Mouse (Mus musculus) liver, embryonic 12.5 days (tissue): Measurements from ENCODE around the gene Smim22. TPM values are rescaled to one million over a fixed set of nuclear protein-coding genes. Genes with fewer than 3 reads are reported as not detected.
A peak's percentile ranks its signal among the peaks of the same experiment; 100 is the strongest.

Source experiments
- ATAC-seq: fragments of 200-750 bp; cut with Nextera tagmentation; 2 replicates; pipeline ENCODE4 v1.8.0; 2017; ENCODE audit warnings: moderate number of reproducible peaks, mild to moderate bottlenecking, moderate library complexity
- H3K27ac ChIP-seq: fragments of 300-500 bp; sonication (generic); 2 replicates; pipeline ENCODE4 v1.5.1; 2016; ENCODE audit warnings: mild to moderate bottlenecking
- H3K27me3 ChIP-seq: fragments of 300-500 bp; sonication (generic); replicated peaks from 2 replicates; pipeline ENCODE4 v1.6.1; 2016; ENCODE audit warnings: mild to moderate bottlenecking, moderate library complexity
- H3K36me3 ChIP-seq: fragments of 300-500 bp; sonication (generic); 2 replicates; pipeline ENCODE4 v1.6.1; 2016; ENCODE audit warnings: mild to moderate bottlenecking, moderate library complexity
- H3K4me1 ChIP-seq: fragments of 300-500 bp; sonication (generic); 2 replicates; pipeline ENCODE4 v1.6.1; 2016
- H3K4me2 ChIP-seq: fragments of 300-500 bp; sonication (generic); 2 replicates; pipeline ENCODE4 v1.6.1; 2016; ENCODE audit warnings: mild to moderate bottlenecking, moderate library complexity
- H3K4me3 ChIP-seq: fragments of 300-500 bp; sonication (generic); 2 replicates; pipeline ENCODE4 v1.5.1; 2016; ENCODE audit warnings: mild to moderate bottlenecking, moderate library complexity
- H3K9ac ChIP-seq: fragments of 300-500 bp; sonication (generic); 2 replicates; pipeline ENCODE4 v1.6.1; 2016; ENCODE audit warnings: mild to moderate bottlenecking, moderate library complexity
- H3K9me3 ChIP-seq: fragments of 300-500 bp; sonication (generic); replicated peaks from 2 replicates; pipeline ENCODE4 v1.6.1; 2016; ENCODE audit warnings: mild to moderate bottlenecking, moderate library complexity
- WGBS: fragments of 180-500 bp; shearing (Covaris S2); methylation state at CpG from one replicate; pipeline ENCODE4 v1.1.7; 2016; ENCODE audit not compliant: insufficient replicate concordance; 5-methylcytosine and 5-hydroxymethylcytosine counted together
- polyA plus RNA-seq: library from polyadenylated mRNA; unstranded; fragments of >200 nt; fragmentation: Nextera tagmentation; extraction: Ambion mirVana; gene quantifications from 2 replicates; pipeline ENCODE4 v1.2.1, GENCODE M21; 2016

Smim22 gene
- 5.7 and 6.9 TPM in 2 replicates for polyA plus RNA-seq

DNA sequence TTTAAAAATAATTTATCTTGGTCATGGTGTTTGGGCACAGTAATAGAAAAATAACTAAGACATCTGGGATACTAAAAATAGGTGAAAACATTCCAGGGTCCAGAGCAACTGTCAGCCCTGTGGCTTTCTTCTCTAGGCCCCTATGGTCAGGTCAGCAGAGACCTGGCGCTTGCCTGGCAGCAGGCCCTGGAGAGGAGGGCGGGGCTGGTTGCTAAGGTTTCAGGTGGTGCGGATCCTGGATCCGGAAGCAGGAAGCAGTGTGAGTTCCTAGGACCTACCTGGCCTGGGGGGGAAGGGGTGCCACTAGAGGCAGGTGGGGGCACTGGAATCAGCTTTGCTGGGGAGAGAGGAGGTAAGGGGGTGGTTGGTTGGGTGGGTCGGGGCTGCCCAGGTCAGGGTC is at the start of gene Smim22:
Gene Smim22 (plus strand): TSS at position 222 of the 400 bp plus-strand sequence.
- Histone ChIP-seq H3K27ac (peak within 1 kb of the TSS; percentile 54), H3K4me3 (no peak within 1 kb of the TSS), H3K4me2 (peak within 1 kb of the TSS; percentile 32), H3K9ac (no peak within 1 kb of the TSS), H3K36me3 (peaks cover 14% of the 10 kb centered on the region), H3K27me3 (peaks cover 20% of the 10 kb centered on the region; the same call in 1 of the 2 replicates), H3K9me3 (no peaks in the 10 kb centered on the region), H3K4me1 (peaks cover 28% of the 10 kb centered on the region)
- peak; percentile 10; the same call in 1 of the 2 replicates for ATAC-seq
- WGBS: 65% methylated on average over 5 of the region's 5 CpGs

DNA sequence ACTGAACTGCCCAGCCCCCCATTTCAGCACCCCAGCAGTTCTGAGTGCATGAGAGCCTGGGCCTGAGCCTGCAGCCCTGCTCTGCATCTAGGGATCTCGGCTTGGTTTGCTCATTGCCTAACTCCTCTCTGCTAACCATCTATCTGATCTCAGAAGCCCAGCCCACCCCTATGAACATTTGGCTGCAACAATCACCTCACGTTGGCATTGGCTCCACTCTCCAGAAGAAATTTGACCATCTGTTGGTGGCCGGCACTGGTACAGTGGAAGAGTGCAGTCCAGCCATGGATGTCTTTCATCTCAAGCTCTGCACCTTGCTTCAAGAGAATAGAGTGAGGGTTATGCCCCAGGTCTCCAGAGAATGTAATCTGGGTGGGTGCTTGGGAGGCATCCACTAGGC is 49.6 kb upstream of the Smim22 start:
- 74% methylated on average over 3 of the region's 3 CpGs for WGBS
- Histone ChIP-seq H3K4me1 (peaks cover 19% of the 10 kb centered on the region), H3K9me3 (no peaks in the 10 kb centered on the region), H3K36me3 (peaks cover 63% of the 10 kb centered on the region), H3K4me2 (no peak overlapping the region), H3K27ac (no peak overlapping the region), H3K4me3 (no peak overlapping the region), H3K9ac (no peak overlapping the region), H3K27me3 (no peaks in the 10 kb centered on the region)
- ATAC-seq: no peak

DNA sequence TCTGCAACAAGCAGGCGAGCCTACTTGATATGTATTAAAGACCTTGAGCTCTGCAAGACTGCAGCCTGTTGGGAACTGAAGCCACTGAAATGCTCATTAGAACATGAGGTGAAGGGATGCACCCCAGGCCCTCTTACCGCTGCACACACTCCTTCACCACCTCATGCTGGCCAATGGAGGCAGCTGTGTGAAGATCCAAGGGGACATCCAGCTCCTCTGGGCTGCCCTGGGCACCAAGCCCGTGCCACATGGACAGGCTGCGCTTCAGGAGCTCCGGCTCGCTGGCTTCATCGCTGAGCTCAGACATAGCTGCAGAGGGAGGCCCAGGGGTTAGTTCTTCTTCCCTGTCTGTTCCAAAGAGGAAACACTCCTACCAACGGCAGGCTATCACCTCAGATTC is 46.8 kb upstream of the Smim22 start:
- Histone ChIP-seq H3K4me3 (no peak overlapping the region), H3K36me3 (peaks cover 35% of the 10 kb centered on the region), H3K27ac (no peak overlapping the region), H3K4me1 (peaks cover 26% of the 10 kb centered on the region), H3K9me3 (no peaks in the 10 kb centered on the region), H3K9ac (no peak overlapping the region), H3K4me2 (no peak overlapping the region), H3K27me3 (no peaks in the 10 kb centered on the region)
- no peak for ATAC-seq
- 73% methylated on average over 8 of the region's 8 CpGs for WGBS

DNA sequence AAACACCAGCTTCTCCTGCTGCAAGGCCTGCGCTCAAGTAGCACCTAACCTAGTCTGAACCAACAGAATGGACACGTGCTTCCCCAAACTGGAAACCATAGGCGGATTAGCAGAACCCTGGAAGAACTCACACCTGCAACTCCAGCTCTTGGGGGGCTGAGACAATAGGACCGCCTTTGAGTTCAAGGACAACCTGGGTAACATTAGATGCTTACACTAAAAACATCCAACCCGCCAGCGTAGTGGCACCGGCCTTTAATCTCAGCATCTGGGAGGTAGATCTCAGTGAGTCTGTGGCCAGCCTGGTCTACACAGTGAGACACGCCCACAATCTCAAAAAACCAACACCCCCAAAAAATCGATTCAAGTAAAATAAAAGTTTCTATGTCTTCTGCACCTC is 43.7 kb upstream of the Smim22 start:
- Histone ChIP-seq H3K4me3 (peak overlapping the region; percentile 92), H3K4me1 (peaks cover 29% of the 10 kb centered on the region), H3K27me3 (no peaks in the 10 kb centered on the region), H3K9ac (peak overlapping the region; percentile 86), H3K9me3 (no peaks in the 10 kb centered on the region), H3K4me2 (peak overlapping the region; percentile 82), H3K27ac (peak overlapping the region; percentile 88; the same call in 1 of the 2 replicates), H3K36me3 (peaks cover 8% of the 10 kb centered on the region)
- 24% methylated on average over 9 of the region's 9 CpGs for WGBS
- ATAC-seq: no peak

DNA sequence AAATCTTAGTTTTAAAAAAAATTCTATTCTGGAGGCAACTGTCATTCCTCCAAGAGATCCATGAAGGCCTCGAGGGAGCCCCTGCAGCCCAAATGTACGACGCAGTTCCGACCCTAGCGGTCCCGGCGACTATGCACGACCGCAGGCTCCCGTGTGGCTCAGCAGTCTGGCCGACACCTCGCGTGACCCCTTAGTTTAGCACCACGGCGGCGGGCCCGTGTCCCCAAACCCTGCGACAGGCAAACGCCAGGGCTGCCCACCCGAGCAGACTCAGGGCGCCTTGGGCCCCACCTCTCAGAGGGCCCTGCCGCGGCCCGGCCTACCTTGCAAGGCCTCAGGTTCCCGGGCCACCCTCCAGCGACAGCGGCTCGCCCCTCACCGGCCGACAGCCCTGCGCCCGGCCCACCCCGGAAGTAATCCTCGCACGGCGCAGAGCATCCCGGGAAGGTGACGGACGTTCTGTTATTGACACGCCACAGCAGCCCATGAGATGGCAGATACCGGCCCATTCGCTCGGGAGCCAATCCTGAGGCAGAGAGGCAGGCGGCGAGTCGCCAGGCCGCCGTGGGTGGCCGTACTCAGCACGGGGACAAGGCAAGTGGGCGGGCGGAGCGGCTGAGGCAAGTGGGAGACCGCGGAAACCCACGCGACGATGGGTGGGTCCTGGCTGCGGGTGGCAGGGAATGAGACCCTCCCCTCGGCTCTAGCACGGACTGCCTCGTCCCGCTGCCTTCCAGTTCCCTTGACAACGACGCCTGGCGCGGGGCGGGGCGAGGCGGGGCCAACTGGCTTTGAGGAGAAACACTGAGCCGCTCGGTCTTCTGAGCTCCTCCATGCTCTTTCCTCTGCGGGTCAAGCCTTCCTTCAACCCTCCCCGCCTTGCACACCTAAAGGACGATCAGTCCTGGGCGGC is 43.0 kb upstream of the Smim22 start, which contains the start of gene Anks3:
Gene Anks3 (minus strand): TSS at position 409 of the 913 bp plus-strand sequence.
- no peaks in the 10 kb centered on the region for H3K27me3 ChIP-seq

DNA sequence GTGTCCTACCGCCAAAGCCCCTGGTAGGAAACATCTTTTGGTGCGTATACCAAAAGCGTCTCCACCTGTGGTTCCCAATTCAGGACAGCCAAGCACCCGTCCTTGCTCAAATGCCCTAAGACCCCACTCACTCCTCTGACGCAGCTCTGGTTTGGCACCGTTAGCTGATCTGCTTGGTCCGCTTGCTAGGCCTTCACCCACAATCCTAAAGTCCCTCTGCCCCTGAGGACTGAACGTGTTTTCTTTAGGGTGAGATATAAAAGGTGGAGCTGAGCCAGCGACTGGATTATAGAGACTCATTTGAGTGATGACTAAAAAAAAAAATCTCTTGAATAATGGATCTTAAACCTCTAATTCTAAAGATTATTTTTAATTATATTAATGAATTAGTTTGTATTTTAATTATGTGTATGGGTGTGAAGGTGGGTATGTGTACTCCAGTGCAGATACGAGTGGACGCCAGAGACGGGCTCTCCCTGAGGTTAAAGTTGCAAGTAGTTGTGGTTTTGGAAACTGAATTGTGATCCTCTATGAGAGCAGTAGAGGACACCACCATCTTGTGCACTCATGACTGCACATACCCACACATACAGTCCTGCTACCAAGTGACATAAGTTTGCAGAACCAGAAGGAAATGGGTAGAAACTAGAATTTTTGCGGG is 42.2 kb upstream of the Smim22 start:
- Histone ChIP-seq H3K27ac (peak overlapping the region; percentile 88), H3K27me3 (no peaks in the 10 kb centered on the region), H3K4me3 (peak overlapping the region; percentile 92), H3K4me2 (peak overlapping the region; percentile 82), H3K4me1 (peaks cover 29% of the 10 kb centered on the region), H3K9ac (peak overlapping the region; percentile 86), H3K9me3 (no peaks in the 10 kb centered on the region), H3K36me3 (0 out of 2 replicates have a peak, but pooled peaks cover 3% of the 10 kb centered on the region)
- ATAC-seq: 0 out of 2 replicates have a peak, but pooled peaks have one; percentile 1
- 13% methylated on average over 13 of the region's 13 CpGs for WGBS

More for the DNA sequence above, 43.0 kb upstream of the Smim22 start, which contains the start of gene Anks3:
- Histone ChIP-seq H3K4me3 (peak within 1 kb of the TSS; percentile 92), H3K36me3 (peaks cover 8% of the 10 kb centered on the region), H3K27ac (peak within 1 kb of the TSS; percentile 88), H3K4me1 (peaks cover 29% of the 10 kb centered on the region), H3K9me3 (no peaks in the 10 kb centered on the region), H3K9ac (peak within 1 kb of the TSS; percentile 86), H3K4me2 (peak within 1 kb of the TSS; percentile 82)
- under 1% methylated on average over 68 of the region's 76 CpGs for WGBS
- ATAC-seq: peak; percentile 99

DNA sequence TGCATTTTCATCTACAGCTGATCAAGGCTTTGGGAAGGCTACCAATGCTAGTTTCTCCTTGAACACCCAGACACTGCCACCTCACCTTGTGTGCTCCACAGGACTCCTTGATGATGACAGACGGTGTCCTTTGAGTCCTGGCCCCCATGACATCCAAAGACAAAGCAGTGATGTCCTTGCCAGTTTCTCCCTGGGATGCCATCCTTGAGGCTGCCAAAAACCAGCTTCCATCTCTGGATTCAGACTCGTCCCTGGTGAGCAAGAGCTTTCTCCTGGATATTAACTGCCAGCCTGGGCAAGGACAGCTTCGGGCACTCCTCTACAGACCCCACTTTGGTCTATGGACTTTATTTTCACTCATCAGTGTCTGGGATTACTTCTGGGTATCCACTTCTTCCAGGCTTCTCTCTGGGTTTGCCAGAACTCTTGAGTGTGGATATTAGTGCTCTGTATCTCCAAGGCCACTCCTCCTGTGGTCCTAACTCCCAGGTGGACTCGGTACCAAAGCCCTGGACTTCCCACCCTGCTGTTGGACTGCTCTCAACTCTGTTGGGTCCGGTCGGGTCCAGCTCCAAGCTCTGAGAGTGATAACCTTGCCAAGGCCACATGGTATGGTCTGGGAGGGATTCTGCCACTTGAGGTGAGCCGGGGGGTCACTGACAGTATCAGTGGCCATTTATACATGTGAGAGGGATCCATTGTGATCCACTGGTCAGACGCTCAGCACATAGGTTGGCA is 41.5 kb upstream of the Smim22 start:
- WGBS: 76% methylated on average over 8 of the region's 8 CpGs
- Histone ChIP-seq H3K27me3 (no peaks in the 10 kb centered on the region), H3K4me2 (peak overlapping the region; percentile 82), H3K4me3 (peak overlapping the region; percentile 92), H3K9me3 (no peaks in the 10 kb centered on the region), H3K9ac (no peak overlapping the region), H3K4me1 (peaks cover 28% of the 10 kb centered on the region), H3K36me3 (no peaks in the 10 kb centered on the region), H3K27ac (no peak overlapping the region)
- ATAC-seq: no peak

DNA sequence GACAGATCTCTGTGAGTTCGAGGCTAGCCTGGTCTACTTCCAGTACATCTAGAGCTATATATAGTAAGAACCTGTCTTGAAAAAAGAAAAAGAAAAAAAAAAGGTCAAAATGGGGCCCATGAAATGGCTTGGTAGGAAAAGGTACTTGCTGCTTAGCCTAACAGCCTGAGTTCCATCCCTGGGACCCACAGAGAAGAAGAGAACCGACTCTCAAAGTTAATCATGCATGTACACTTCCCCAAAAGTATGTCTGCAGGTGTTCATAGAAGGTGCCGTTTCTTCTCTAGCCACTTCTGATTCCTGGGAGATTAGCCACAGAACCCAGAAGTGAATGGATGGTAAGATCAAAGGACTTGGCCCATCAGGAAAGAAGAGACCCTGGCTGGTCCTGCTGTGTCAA is 38.7 kb upstream of the Smim22 start:
- WGBS: 63% methylated on average over 3 of the region's 3 CpGs
- Histone ChIP-seq H3K27ac (no peak overlapping the region), H3K9ac (no peak overlapping the region), H3K9me3 (no peaks in the 10 kb centered on the region), H3K27me3 (no peaks in the 10 kb centered on the region), H3K4me1 (peaks cover 15% of the 10 kb centered on the region), H3K4me2 (no peak overlapping the region), H3K36me3 (no peaks in the 10 kb centered on the region), H3K4me3 (no peak overlapping the region)
- ATAC-seq: no peak

DNA sequence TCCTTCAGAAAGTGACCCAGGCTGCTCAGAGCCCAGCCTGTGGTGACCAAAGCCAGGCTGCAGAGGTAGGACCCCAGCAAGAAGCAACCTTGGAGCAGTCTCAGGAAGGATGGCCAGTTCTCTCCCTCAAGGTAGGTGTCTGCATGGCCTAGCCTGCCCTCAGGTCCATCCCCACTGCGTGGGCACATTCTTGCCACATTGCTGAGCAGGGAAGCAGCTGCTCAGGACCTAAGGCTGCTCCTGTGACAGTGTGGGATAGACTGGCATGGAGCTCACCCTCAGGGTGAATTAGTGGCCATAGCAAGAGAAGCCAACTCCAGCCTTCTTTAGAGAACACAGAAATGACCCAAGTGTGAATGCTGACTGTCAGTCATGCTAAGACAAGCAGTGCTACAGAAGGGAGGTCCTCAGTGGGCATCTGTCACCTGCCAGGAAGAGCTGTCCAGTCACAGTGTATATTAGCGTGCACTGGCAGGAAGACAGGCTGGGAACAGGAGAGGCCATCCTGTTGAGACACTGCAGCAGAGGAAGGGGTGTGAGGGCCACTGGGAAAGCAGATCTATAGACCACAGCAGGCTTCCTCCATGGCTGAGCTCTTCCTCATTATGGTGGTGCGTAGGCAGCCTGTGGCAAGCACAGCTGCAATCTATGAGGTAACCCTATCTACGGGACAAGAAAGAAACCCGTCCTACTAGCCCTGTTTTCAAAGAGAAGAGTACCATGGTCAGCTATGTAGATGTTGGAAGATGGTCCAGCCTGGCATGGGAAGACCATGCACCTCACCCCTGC is 37.8 kb upstream of the Smim22 start:
- H3K27ac ChIP-seq: no peak overlapping the region

DNA sequence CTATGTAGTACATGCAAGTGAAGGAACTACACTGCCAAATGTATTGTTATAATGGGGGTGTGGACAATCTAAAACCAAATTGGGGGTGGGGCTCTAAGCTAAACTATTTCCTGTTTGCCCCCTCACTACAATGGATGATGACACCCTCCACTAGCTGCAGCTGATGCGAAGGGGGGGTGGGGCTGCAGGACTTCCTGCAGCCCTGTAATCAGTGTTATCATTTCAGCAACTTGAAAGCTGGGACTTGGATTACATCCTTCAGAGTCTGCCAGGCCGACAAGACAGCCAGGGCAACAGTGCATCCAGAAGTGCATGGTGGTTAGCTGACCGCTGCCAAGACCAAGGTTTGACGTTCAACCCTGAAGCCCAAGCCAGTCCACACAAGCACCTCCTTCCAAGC is 35.5 kb upstream of the Smim22 start:
- H3K9ac ChIP-seq: no peak overlapping the region
- no peak overlapping the region for H3K4me3 ChIP-seq
- no peak overlapping the region for H3K4me2 ChIP-seq
- 0 out of 2 replicates have a peak, but pooled peaks cover 6% of the 10 kb centered on the region for H3K27me3 ChIP-seq
- 0 out of 2 replicates have a peak, but pooled peaks cover 6% of the 10 kb centered on the region for H3K4me1 ChIP-seq
- H3K27ac ChIP-seq: no peak overlapping the region
- no peaks in the 10 kb centered on the region for H3K9me3 ChIP-seq
- ATAC-seq: no peak
- WGBS: 40% methylated on average over 4 of the region's 4 CpGs
- no peaks in the 10 kb centered on the region for H3K36me3 ChIP-seq

More for the DNA sequence above, 37.8 kb upstream of the Smim22 start:
- no peak; the same call in 1 of the 2 replicates for ATAC-seq
- Histone ChIP-seq H3K9me3 (no peaks in the 10 kb centered on the region), H3K9ac (0 out of 2 replicates have a peak overlapping the region, but pooled peaks have one; percentile 13), H3K4me3 (no peak overlapping the region), H3K4me1 (peaks cover 13% of the 10 kb centered on the region), H3K36me3 (no peaks in the 10 kb centered on the region), H3K27me3 (no peaks in the 10 kb centered on the region), H3K4me2 (no peak overlapping the region)
- 46% methylated on average over 5 of the region's 5 CpGs for WGBS

DNA sequence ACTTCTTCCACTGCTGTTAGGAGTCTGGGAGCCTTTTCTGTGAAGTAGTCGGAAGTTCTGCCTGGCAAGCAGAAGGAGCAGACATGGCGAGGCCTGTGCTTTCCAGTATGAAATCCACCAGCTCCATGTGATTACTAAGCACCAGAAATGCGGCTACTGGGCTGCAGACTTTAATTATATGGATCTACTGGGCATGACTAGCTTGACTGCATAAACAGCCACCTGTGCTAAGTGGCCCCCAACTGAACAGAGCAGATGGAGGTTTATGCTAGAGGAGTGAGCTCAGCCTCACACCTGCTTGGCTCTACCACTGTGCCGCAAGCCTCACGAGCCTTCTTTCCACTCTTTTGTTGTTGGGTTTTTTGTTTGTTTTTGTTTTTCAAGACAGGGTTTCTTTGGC is 32.6 kb upstream of the Smim22 start:
- Histone ChIP-seq H3K4me3 (no peak overlapping the region), H3K4me1 (peaks cover 15% of the 10 kb centered on the region; the same call in 1 of the 2 replicates), H3K4me2 (no peak overlapping the region), H3K27me3 (peaks cover 14% of the 10 kb centered on the region; the same call in 1 of the 2 replicates), H3K9ac (no peak overlapping the region), H3K36me3 (no peaks in the 10 kb centered on the region), H3K9me3 (no peaks in the 10 kb centered on the region), H3K27ac (no peak overlapping the region)
- no peak for ATAC-seq
- 74% methylated on average over 5 of the region's 5 CpGs for WGBS
